Mouse (Mus musculus) liver, postnatal 0 days (tissue): ENCODE measurements at regions not wholly inside any gene's neighbourhood (a gene's known extent, or its start where the extent isn't known, plus 50 kb on each side); places are given as distances from the start of the nearest gene placed in this dataset.

Source experiments
- ATAC-seq: fragments of 200-750 bp; cut with Nextera tagmentation; 2 replicates; pipeline ENCODE4 v1.8.0; 2017; ENCODE audit warnings: mild to moderate bottlenecking, moderate library complexity
- DNase-seq: peaks from one replicate; pipeline ENCODE4 v3.0.0-alpha.2; 2016
- H3K27ac ChIP-seq: fragments of 300-500 bp; sonication (generic); 2 replicates; pipeline ENCODE4 v1.5.1; 2014; ENCODE audit warnings: antibody characterized with exemption, moderate library complexity, mild to moderate bottlenecking, low read depth
- H3K27me3 ChIP-seq: fragments of 300-500 bp; sonication (generic); 2 replicates; pipeline ENCODE4 v1.6.1; 2014; ENCODE audit warnings: low read length, control low read depth, mixed read lengths; ENCODE audit not compliant: insufficient read depth
- H3K36me3 ChIP-seq: fragments of 300-500 bp; sonication (generic); replicated peaks from 2 replicates; pipeline ENCODE4 v1.6.1; 2014; ENCODE audit warnings: mild to moderate bottlenecking, control low read depth, low read length, moderate library complexity, mixed read lengths; ENCODE audit not compliant: insufficient read depth
- H3K4me1 ChIP-seq: fragments of 300-500 bp; sonication (generic); 2 replicates; pipeline ENCODE4 v1.6.1; 2014; ENCODE audit warnings: antibody characterized with exemption, mild to moderate bottlenecking, control low read depth; ENCODE audit not compliant: insufficient read depth
- H3K4me2 ChIP-seq: fragments of 300-500 bp; sonication (generic); 2 replicates; pipeline ENCODE4 v1.6.1; 2014; ENCODE audit warnings: low read depth, mild to moderate bottlenecking, low read length, moderate library complexity, mixed read lengths
- H3K4me3 ChIP-seq: fragments of 300-500 bp; sonication (generic); 2 replicates; pipeline ENCODE4 v1.5.1; 2014; ENCODE audit warnings: low read depth, low read length
- H3K9ac ChIP-seq: fragments of 300-500 bp; sonication (generic); replicated peaks from 2 replicates; pipeline ENCODE4 v1.6.1; 2014; ENCODE audit warnings: mild to moderate bottlenecking, moderate library complexity
- H3K9me3 ChIP-seq: fragments of 300-500 bp; sonication (generic); 2 replicates; pipeline ENCODE4 v1.6.1; 2016; ENCODE audit warnings: mild to moderate bottlenecking, control low read depth, low read length, mixed read lengths
- CTCF ChIP-seq: sonication (generic); IDR thresholded peaks from 2 replicates; pipeline ENCODE4 v1.5.1; 2016; ENCODE audit warnings: antibody characterized with exemption, low read depth
- EP300 ChIP-seq: IDR thresholded peaks from 2 replicates; pipeline ENCODE4 v1.6.1; 2016; ENCODE audit warnings: antibody characterized with exemption, low read depth, mild to moderate bottlenecking
- WGBS: fragments of 180-500 bp; shearing (Covaris S2); extraction: QIAGEN DNeasy Blood & Tissue Kit; methylation state at CpG from one replicate; pipeline ENCODE4 v1.1.7; 2014; ENCODE audit not compliant: insufficient replicate concordance; 5-methylcytosine and 5-hydroxymethylcytosine counted together

DNA sequence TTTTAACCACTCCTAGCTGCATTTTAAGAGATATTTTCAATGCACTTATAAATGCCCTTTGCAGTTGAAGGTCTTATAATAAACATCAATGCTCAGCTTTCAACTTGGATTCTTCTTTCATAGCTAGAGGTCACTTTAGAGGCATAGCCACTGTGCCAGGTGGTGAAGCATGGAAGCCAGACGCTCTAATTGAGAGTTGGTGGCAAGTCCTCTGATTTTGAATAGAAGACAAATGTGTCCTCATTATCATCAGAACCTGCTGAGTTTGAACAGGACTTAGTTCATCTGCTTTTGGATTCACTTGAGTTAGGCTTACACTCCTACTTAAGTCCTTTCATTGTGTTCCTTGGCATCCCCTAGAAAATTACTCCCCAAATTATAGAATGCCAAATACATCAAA is 459.0 kb upstream of the Gcfc2 start:
- Histone ChIP-seq H3K4me1 (no peaks in the 10 kb centered on the region), H3K9ac (no peak overlapping the region), H3K4me3 (no peak overlapping the region), H3K4me2 (no peak overlapping the region), H3K27ac (no peak overlapping the region), H3K27me3 (no peaks in the 10 kb centered on the region), H3K9me3 (no peaks in the 10 kb centered on the region), H3K36me3 (no peaks in the 10 kb centered on the region)
- ATAC-seq (no peak), DNase-seq (no peak)
- WGBS: 65% methylated on average over 1 of the region's 1 CpGs
- TF ChIP-seq CTCF: no peak
- no peak for TF ChIP-seq EP300

DNA sequence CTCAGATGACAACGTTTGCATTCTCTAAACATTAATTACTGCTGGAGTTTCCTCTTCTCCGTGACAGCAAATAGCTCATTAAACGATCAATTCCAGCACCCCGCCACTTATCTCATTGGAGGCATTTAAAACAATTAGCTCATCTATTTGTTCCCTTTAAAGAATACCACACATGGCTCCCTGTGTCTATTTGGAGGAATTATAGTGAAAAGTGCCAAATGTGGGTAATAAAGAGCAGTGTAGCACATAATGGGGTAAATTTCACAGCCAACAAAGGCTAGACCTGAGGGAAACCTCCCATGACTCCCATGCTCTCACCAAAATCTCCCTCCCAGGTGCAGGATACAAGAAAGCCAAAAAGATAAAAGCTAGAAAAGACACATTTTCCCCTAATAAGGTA is 456.9 kb upstream of the Gcfc2 start:
- H3K27ac ChIP-seq: no peak overlapping the region
- no peak overlapping the region for H3K4me2 ChIP-seq
- H3K36me3 ChIP-seq: no peaks in the 10 kb centered on the region
- H3K9ac ChIP-seq: no peak overlapping the region
- no peaks in the 10 kb centered on the region for H3K27me3 ChIP-seq
- no peaks in the 10 kb centered on the region for H3K9me3 ChIP-seq
- DNase-seq (no peak), ATAC-seq (no peak)
- TF ChIP-seq CTCF: no peak
- TF ChIP-seq EP300: no peak
- H3K4me3 ChIP-seq: no peak overlapping the region
- 65% methylated on average over 4 of the region's 4 CpGs for WGBS
- H3K4me1 ChIP-seq: no peaks in the 10 kb centered on the region

DNA sequence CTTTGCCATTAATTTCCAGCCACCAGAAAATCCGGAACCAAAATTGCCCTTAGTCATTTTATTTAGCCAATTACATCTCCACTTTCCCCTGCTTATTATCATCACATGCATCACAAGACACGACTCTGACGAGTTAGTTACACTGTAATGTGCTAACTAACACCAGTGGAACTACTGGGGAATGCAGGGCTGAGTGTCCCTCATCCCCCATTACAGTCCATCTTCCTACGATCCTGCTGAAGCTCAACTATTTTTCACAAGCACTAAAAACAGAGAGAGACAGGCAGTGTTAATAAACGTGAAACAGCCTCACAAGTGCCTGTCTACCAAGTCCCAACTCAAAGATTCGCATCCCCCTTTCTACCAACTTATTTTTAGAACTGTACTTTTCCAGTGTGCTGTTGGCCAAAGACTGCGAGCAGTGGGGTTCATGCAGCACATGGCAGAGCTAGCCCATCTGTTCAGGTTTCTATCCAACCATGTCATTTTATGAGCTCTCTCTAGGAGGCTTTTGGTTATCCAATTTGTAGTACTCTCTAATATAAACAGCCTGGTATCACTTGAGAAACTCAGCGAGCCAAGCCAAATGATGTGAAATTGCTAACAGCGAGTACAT is 452.0 kb upstream of the Gcfc2 start:
- Histone ChIP-seq H3K27ac (no peak overlapping the region), H3K27me3 (no peaks in the 10 kb centered on the region)
- 64% methylated on average over 9 of the region's 9 CpGs for WGBS

DNA sequence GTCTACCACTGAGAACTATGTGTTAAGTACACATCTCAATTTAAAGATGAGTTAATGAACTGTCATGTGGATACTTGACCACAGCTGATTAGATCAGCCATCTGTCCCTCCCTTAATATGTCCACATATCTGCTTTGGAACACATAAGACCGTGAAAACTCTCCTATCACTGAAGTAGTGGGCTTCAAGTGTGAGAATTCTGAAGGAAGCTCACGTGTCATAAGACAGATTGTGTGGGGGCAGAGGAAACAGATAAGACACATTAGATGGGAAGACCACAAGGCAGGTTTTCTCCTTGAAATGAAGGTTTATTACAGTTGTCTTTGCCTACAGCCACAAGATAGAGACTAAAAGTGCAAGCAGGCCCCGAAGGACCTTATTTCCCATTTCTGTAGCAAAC is 451.0 kb upstream of the Gcfc2 start:
- no peak overlapping the region for H3K4me2 ChIP-seq
- no peak for TF ChIP-seq EP300
- TF ChIP-seq CTCF: no peak
- H3K4me1 ChIP-seq: no peaks in the 10 kb centered on the region
- H3K36me3 ChIP-seq: no peaks in the 10 kb centered on the region
- no peak overlapping the region for H3K9ac ChIP-seq
- H3K9me3 ChIP-seq: no peaks in the 10 kb centered on the region
- no peak overlapping the region for H3K27ac ChIP-seq
- ATAC-seq: no peak
- DNase-seq: no peak
- no peaks in the 10 kb centered on the region for H3K27me3 ChIP-seq
- no peak overlapping the region for H3K4me3 ChIP-seq
- 60% methylated on average over 3 of the region's 3 CpGs for WGBS

More for the DNA sequence above, 452.0 kb upstream of the Gcfc2 start:
- DNase-seq (no peak), ATAC-seq (no peak)
- Histone ChIP-seq H3K4me1 (no peaks in the 10 kb centered on the region), H3K4me3 (no peak overlapping the region), H3K9ac (no peak overlapping the region), H3K9me3 (no peaks in the 10 kb centered on the region), H3K4me2 (no peak overlapping the region), H3K36me3 (no peaks in the 10 kb centered on the region)
- TF ChIP-seq CTCF (no peak), EP300 (no peak)

DNA sequence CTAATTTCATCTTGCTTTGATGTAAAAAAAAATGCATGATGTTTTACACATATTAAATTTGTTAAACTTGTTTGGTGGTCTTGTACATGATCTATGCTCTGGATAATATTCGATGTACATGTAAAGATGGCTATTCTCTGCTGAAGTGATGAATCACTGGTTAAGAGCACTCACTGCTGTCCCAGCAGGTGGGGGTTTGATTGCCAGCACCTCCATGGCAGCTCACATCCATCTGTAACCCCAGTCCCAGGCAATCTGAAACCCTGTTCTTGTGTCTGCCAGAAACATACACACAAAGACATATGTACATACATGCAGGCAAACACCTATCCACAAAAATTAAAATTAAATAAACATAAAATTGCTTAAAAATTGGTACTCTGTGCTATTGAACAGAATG is 448.7 kb upstream of the Gcfc2 start:
- Histone ChIP-seq H3K36me3 (no peaks in the 10 kb centered on the region), H3K27ac (no peak overlapping the region), H3K4me3 (no peak overlapping the region), H3K27me3 (no peaks in the 10 kb centered on the region), H3K9ac (no peak overlapping the region), H3K4me2 (no peak overlapping the region), H3K4me1 (no peaks in the 10 kb centered on the region), H3K9me3 (no peaks in the 10 kb centered on the region)
- ATAC-seq (no peak), DNase-seq (no peak)
- TF ChIP-seq CTCF (no peak), EP300 (no peak)
- 78% methylated on average over 1 of the region's 1 CpGs for WGBS

DNA sequence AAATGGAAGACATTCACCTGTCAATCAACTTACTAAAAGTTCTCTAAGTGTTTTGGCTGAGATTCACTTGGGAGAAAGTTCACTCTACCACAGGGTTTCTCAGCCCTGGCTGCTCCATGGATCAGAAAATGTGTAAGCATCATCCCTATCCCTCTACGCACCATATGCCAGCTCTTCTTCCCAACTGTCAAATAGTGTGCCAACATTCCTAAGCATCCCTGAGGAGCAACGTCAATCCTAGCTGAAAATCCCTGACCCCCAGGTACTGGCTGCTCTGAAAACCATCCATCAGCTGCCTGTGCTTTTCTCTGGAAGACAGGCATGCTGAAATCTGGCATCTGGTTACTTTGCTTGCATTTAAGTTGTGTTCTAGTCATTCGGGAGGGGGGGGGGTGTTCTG is 436.5 kb upstream of the Gcfc2 start:
- no peaks in the 10 kb centered on the region for H3K27me3 ChIP-seq
- no peak for TF ChIP-seq CTCF
- TF ChIP-seq EP300: no peak
- H3K36me3 ChIP-seq: no peaks in the 10 kb centered on the region
- 71% methylated on average over 3 of the region's 3 CpGs for WGBS
- H3K9ac ChIP-seq: no peak overlapping the region
- DNase-seq: no peak
- no peaks in the 10 kb centered on the region for H3K9me3 ChIP-seq
- ATAC-seq: no peak
- no peak overlapping the region for H3K27ac ChIP-seq
- no peaks in the 10 kb centered on the region for H3K4me1 ChIP-seq
- H3K4me2 ChIP-seq: no peak overlapping the region
- no peak overlapping the region for H3K4me3 ChIP-seq

DNA sequence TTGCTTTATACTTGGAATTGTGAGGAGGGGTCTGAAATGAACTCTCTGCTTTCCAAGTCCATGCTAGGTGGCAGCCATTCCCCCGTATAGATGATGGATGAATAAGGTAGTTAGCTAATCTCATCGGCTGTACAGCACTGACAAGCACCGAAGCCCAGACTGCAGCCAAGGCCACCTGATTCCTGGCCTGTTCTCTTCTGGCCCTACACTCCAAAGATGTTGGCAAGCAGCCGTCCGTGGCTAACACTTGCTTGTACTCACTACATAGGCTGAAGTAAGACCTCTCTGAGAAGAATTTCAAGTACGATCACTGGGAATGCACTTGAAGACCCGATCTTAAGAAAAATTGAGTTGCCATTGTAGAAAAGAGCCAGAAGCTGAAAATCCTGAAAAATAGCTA is 427.2 kb upstream of the Gcfc2 start:
- H3K27me3 ChIP-seq: no peaks in the 10 kb centered on the region
- H3K9me3 ChIP-seq: no peaks in the 10 kb centered on the region
- no peaks in the 10 kb centered on the region for H3K36me3 ChIP-seq
- 84% methylated on average over 7 of the region's 7 CpGs for WGBS
- DNase-seq (no peak), ATAC-seq (no peak)
- H3K9ac ChIP-seq: no peak overlapping the region
- TF ChIP-seq EP300: no peak
- no peak for TF ChIP-seq CTCF
- no peaks in the 10 kb centered on the region for H3K4me1 ChIP-seq
- H3K27ac ChIP-seq: no peak overlapping the region
- no peak overlapping the region for H3K4me2 ChIP-seq
- no peak overlapping the region for H3K4me3 ChIP-seq
